Mouse (Mus musculus): ENCODE data around the gene Tdrd5. TPM values are rescaled to one million over a fixed set of nuclear protein-coding genes. Genes with fewer than 3 reads are reported as not detected.

Tdrd5 gene
- total RNA-seq (2023), result not detected

DNA sequence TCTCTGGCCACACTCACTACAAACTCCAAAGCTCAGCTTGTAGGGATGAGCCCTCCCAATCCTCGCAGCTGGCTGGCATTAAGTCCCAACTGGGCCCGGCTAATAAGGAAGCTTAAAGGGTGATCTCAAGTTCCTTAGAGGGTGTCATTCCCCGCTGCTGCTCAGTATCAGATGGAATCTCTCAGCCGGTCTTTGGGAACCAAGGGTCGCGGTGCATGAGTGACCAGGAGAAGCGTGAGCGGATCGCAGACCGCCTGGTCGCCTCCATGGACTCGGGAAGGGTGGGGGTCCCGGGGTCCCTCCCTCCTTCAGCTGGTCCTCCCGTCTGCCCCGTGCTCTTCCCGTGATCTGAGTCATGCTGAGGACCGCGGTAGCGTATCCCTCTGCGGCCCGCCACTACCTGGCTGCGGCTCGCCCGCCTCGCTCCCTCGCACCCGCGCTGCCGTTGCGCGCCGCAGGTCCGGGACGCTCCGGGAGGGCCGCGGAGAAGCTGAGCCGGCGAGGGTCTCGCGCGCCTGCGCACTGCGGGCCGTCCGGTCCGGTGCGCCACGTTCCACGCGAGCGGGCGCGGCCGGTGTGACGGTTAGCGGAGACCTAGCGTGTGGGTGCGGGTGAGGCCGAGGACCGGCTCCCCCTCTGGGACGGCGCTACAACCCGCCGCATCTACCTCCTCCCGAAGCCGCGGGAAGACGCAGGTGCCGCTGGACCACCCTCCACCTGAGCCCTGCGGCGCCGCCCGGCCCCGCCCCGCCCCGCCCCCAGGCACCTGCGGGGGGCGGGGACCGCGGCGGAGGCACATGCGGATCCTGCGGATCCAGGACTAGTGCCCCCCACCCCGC, at the start of gene Tdrd5:
Gene Tdrd5 (minus strand): TSS at position 754 of the 839 bp plus-strand sequence.

DNA sequence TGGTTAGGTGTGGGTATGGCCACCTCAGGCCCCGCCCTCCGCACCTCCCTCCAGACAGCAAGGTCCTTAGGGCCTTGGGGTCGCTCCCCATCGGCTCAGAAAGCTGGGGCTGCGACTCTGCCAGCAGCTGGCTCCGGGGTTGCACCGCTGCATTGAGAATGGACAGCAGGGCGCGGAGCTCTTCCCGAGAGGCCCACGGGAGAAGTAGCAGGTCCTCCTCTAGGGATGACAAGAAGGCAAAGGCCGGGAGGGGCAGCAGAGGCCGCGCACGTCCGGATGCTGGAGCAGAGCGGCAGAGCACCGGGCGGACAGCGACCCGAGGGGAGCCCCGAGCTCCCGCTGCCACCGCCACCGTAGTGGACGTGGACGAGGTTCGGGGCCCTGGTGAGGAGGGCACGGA, 7.2 kb upstream of the Tdrd5 start, which contains the start of gene Nphs2:
Gene Nphs2 (plus strand): TSS at position 98 of the 400 bp plus-strand sequence.

Other genes starting within 250 kb of the Tdrd5 start
- not detected for gene Fam163a, start 98.6 kb downstream of the Tdrd5 start, total RNA-seq (2023)
- gene Nphs2, start 7.1 kb upstream of the Tdrd5 start, total RNA-seq (2023), result not detected
- gene Gm2000, start 62.4 kb upstream of the Tdrd5 start, total RNA-seq (2023), result 100 to 1,000 TPM; 692 to 734 TPM
- 1 to 10 TPM; 1.6 to 2.0 TPM for gene Axdnd1, start 117.5 kb upstream of the Tdrd5 start, total RNA-seq (2023)
- 100 to 1,000 TPM; 291 to 293 TPM for gene Soat1, start 170.7 kb upstream of the Tdrd5 start, total RNA-seq (2023)
- 10 to 100 TPM; 22.7 to 27.0 TPM for gene Gm10031, start 220.3 kb upstream of the Tdrd5 start, total RNA-seq (2023)

Data from monocyte, adult 59 days (primary cell).